Mouse (Mus musculus) embryonic facial prominence, embryonic 10.5 days (tissue): Measurements from ENCODE around the gene Srgap1. TPM values are rescaled to one million over a fixed set of nuclear protein-coding genes. Genes with fewer than 3 reads are reported as not detected.

ENCODE experiments used
- DNase-seq: peaks from one replicate; pipeline ENCODE4 v3.0.0-alpha.2; 2017; ENCODE audit warnings: low spot score
- H3K27ac ChIP-seq: fragments of 300-500 bp; sonication (generic); replicated peaks from 2 replicates; pipeline ENCODE4 v1.5.1; 2016; ENCODE audit warnings: mild to moderate bottlenecking
- H3K27me3 ChIP-seq: fragments of 300-500 bp; sonication (generic); replicated peaks from 2 replicates; pipeline ENCODE4 v1.6.1; 2016; ENCODE audit warnings: low read depth, mild to moderate bottlenecking; ENCODE audit not compliant: poor library complexity, severe bottlenecking
- H3K36me3 ChIP-seq: fragments of 300-500 bp; sonication (generic); replicated peaks from 2 replicates; pipeline ENCODE4 v1.6.1; 2016; ENCODE audit warnings: mild to moderate bottlenecking, moderate library complexity
- H3K4me1 ChIP-seq: fragments of 300-500 bp; sonication (generic); 2 replicates; pipeline ENCODE4 v1.6.1; 2016
- H3K4me3 ChIP-seq: fragments of 300-500 bp; sonication (generic); 2 replicates; pipeline ENCODE4 v1.5.1; 2016; ENCODE audit warnings: mild to moderate bottlenecking, moderate library complexity
- H3K9me3 ChIP-seq: fragments of 300-500 bp; sonication (generic); 2 replicates; pipeline ENCODE4 v1.6.1; 2016; ENCODE audit warnings: mild to moderate bottlenecking
- WGBS: fragments of 180-500 bp; shearing (Covaris S2); methylation state at CpG from one replicate; pipeline ENCODE4 v1.1.7; 2016; 5-methylcytosine and 5-hydroxymethylcytosine counted together
- polyA plus RNA-seq: library from polyadenylated mRNA; unstranded; fragments of >200 nt; fragmentation: Nextera tagmentation; extraction: Ambion mirVana; gene quantifications from 2 replicates; pipeline ENCODE4 v1.2.1, GENCODE M21; 2016

The Srgap1 gene
- polyA plus RNA-seq, 1 experiment from 2014 or later: 9.4 TPM

- DNase-seq: no peak
- H3K27ac ChIP-seq: no peak overlapping the region
- 92% methylated on average over 6 of the region's 6 CpGs for WGBS
- H3K4me3 ChIP-seq: no peak overlapping the region
- H3K36me3 ChIP-seq: no peaks in the 10 kb centered on the region
- peaks cover 31% of the 10 kb centered on the region for H3K4me1 ChIP-seq
- H3K9me3 ChIP-seq: no peaks in the 10 kb centered on the region
- no peaks in the 10 kb centered on the region for H3K27me3 ChIP-seq
Measured at GRCm38 (mm10) chr10:122012321-122012720, 34.8 kb downstream of the Srgap1 start.

GRCm38 (mm10) chr10:122008731-122009391 lies 38.3 kb downstream of the Srgap1 start:
- peak; percentile 31 for DNase-seq
- H3K27ac ChIP-seq: no peak overlapping the region; the same call in 1 of the 2 replicates
- H3K27me3 ChIP-seq: no peaks in the 10 kb centered on the region
- H3K36me3 ChIP-seq: no peaks in the 10 kb centered on the region
- WGBS: 62% methylated on average over 12 of the region's 12 CpGs
- peaks cover 31% of the 10 kb centered on the region for H3K4me1 ChIP-seq
- no peak overlapping the region for H3K4me3 ChIP-seq
- no peaks in the 10 kb centered on the region for H3K9me3 ChIP-seq

- WGBS: 76% methylated on average over 2 of the region's 2 CpGs
- H3K36me3 ChIP-seq: no peaks in the 10 kb centered on the region
- no peaks in the 10 kb centered on the region for H3K27me3 ChIP-seq
- DNase-seq: no peak
- no peaks in the 10 kb centered on the region for H3K9me3 ChIP-seq
- peaks cover 31% of the 10 kb centered on the region for H3K4me1 ChIP-seq
- no peak overlapping the region; the same call in 1 of the 2 replicates for H3K27ac ChIP-seq
- no peak overlapping the region for H3K4me3 ChIP-seq
Measured at GRCm38 (mm10) chr10:122008370-122008730, 38.8 kb downstream of the Srgap1 start.

GRCm38 (mm10) chr10:122006606-122007005 lies 40.5 kb downstream of the Srgap1 start:
- H3K4me3 ChIP-seq: no peak overlapping the region
- H3K27ac ChIP-seq: no peak overlapping the region
- peaks cover 13% of the 10 kb centered on the region for H3K36me3 ChIP-seq
- H3K9me3 ChIP-seq: no peaks in the 10 kb centered on the region
- 43% methylated on average over 5 of the region's 5 CpGs for WGBS
- DNase-seq: no peak
- peaks cover 40% of the 10 kb centered on the region for H3K4me1 ChIP-seq
- H3K27me3 ChIP-seq: no peaks in the 10 kb centered on the region

- no peaks in the 10 kb centered on the region for H3K27me3 ChIP-seq
- 91% methylated on average over 6 of the region's 6 CpGs for WGBS
- no peak overlapping the region for H3K27ac ChIP-seq
- H3K9me3 ChIP-seq: no peaks in the 10 kb centered on the region
- DNase-seq: no peak
- no peak overlapping the region for H3K4me3 ChIP-seq
- H3K4me1 ChIP-seq: peaks cover 41% of the 10 kb centered on the region
- peaks cover 13% of the 10 kb centered on the region for H3K36me3 ChIP-seq
Measured at GRCm38 (mm10) chr10:122006151-122006550, 41.0 kb downstream of the Srgap1 start.

GRCm38 (mm10) chr10:122005560-122005959 lies 41.6 kb downstream of the Srgap1 start:
- no peak for DNase-seq
- Histone ChIP-seq H3K9me3 (no peaks in the 10 kb centered on the region), H3K4me3 (no peak overlapping the region), H3K27ac (no peak overlapping the region; the same call in 1 of the 2 replicates), H3K4me1 (peaks cover 43% of the 10 kb centered on the region), H3K36me3 (peaks cover 13% of the 10 kb centered on the region), H3K27me3 (no peaks in the 10 kb centered on the region)
- WGBS: 77% methylated on average over 6 of the region's 6 CpGs

- no peaks in the 10 kb centered on the region for H3K9me3 ChIP-seq
- H3K36me3 ChIP-seq: peaks cover 13% of the 10 kb centered on the region
- no peak overlapping the region for H3K27ac ChIP-seq
- no peaks in the 10 kb centered on the region for H3K27me3 ChIP-seq
- H3K4me3 ChIP-seq: no peak overlapping the region
- WGBS: 75% methylated on average over 6 of the region's 6 CpGs
- peaks cover 44% of the 10 kb centered on the region for H3K4me1 ChIP-seq
- no peak for DNase-seq
Measured at GRCm38 (mm10) chr10:122002930-122003329, 44.2 kb downstream of the Srgap1 start.

- H3K36me3 ChIP-seq: peaks cover 13% of the 10 kb centered on the region
- H3K27me3 ChIP-seq: no peaks in the 10 kb centered on the region
- H3K4me3 ChIP-seq: no peak overlapping the region
- peaks cover 39% of the 10 kb centered on the region for H3K4me1 ChIP-seq
- 65% methylated on average over 7 of the region's 7 CpGs for WGBS
- DNase-seq: no peak
- H3K9me3 ChIP-seq: no peaks in the 10 kb centered on the region
- no peak overlapping the region for H3K27ac ChIP-seq
Measured at GRCm38 (mm10) chr10:121998806-121999205, 48.3 kb downstream of the Srgap1 start.

- no peak for DNase-seq
- H3K27ac ChIP-seq: no peak overlapping the region
- WGBS: 86% methylated on average over 4 of the region's 4 CpGs
- H3K4me1 ChIP-seq: peaks cover 30% of the 10 kb centered on the region
- H3K4me3 ChIP-seq: no peak overlapping the region
- H3K27me3 ChIP-seq: no peaks in the 10 kb centered on the region
- no peaks in the 10 kb centered on the region for H3K9me3 ChIP-seq
- no peaks in the 10 kb centered on the region for H3K36me3 ChIP-seq
Measured at GRCm38 (mm10) chr10:121996500-121996899, 50.6 kb downstream of the Srgap1 start.

GRCm38 (mm10) chr10:121995448-121995847 lies 51.7 kb downstream of the Srgap1 start:
- no peak overlapping the region for H3K4me3 ChIP-seq
- no peak for DNase-seq

GRCm38 (mm10) chr10:121994660-121995059 lies 52.5 kb downstream of the Srgap1 start:
- peaks cover 22% of the 10 kb centered on the region for H3K4me1 ChIP-seq
- H3K27me3 ChIP-seq: no peaks in the 10 kb centered on the region
- no peak overlapping the region for H3K27ac ChIP-seq
- no peaks in the 10 kb centered on the region for H3K9me3 ChIP-seq
- WGBS: 80% methylated on average over 5 of the region's 5 CpGs
- DNase-seq: no peak
- H3K36me3 ChIP-seq: no peaks in the 10 kb centered on the region
- no peak overlapping the region for H3K4me3 ChIP-seq

More at GRCm38 (mm10) chr10:121995448-121995847, 51.7 kb downstream of the Srgap1 start:
- 31% methylated on average over 4 of the region's 4 CpGs for WGBS
- peaks cover 26% of the 10 kb centered on the region for H3K4me1 ChIP-seq
- H3K27me3 ChIP-seq: no peaks in the 10 kb centered on the region
- H3K27ac ChIP-seq: no peak overlapping the region
- no peaks in the 10 kb centered on the region for H3K9me3 ChIP-seq
- no peaks in the 10 kb centered on the region for H3K36me3 ChIP-seq

GRCm38 (mm10) chr10:121992609-121993008 lies 54.5 kb downstream of the Srgap1 start:
- Histone ChIP-seq H3K27ac (no peak overlapping the region), H3K36me3 (no peaks in the 10 kb centered on the region), H3K9me3 (no peaks in the 10 kb centered on the region), H3K4me3 (no peak overlapping the region), H3K4me1 (peaks cover 11% of the 10 kb centered on the region), H3K27me3 (no peaks in the 10 kb centered on the region)
- 88% methylated on average over 8 of the region's 8 CpGs for WGBS
- no peak for DNase-seq

- H3K4me1 ChIP-seq: peaks cover 19% of the 10 kb centered on the region
- no peak overlapping the region for H3K27ac ChIP-seq
- WGBS: 85% methylated on average over 4 of the region's 4 CpGs
- H3K27me3 ChIP-seq: no peaks in the 10 kb centered on the region
- no peak overlapping the region for H3K4me3 ChIP-seq
- no peaks in the 10 kb centered on the region for H3K9me3 ChIP-seq
- no peaks in the 10 kb centered on the region for H3K36me3 ChIP-seq
- DNase-seq: no peak
Measured at GRCm38 (mm10) chr10:121986997-121987396, 60.1 kb downstream of the Srgap1 start.
